Mouse (Mus musculus) left cerebral cortex, postnatal 4 days (tissue): ENCODE measurements around the gene Sys1. TPM values are rescaled to one million over a fixed set of nuclear protein-coding genes. Genes with fewer than 3 reads are reported as not detected.

Experiments
- DNase-seq: peaks from one replicate; pipeline ENCODE4 v3.0.0-alpha.2; 2022
- intact Hi-C: fragments of 180-260 bp; cut with DNase I; formaldehyde crosslinking; loops from one replicate; pipeline ENCODE4 v1.15.1; 2025
- total RNA-seq, 2 experiments: library from RNA; stranded (reverse); gene quantifications; 2 replicates each; pipeline ENCODE4 v1.2.3; 2021

The Sys1 gene
- total RNA-seq, 2 experiments from 2014 or later = 42.5 to 45.8 TPM

GRCm38 (mm10) chr2:164520782-164521181, 64.0 kb downstream of the Sys1 start:
- peak; percentile 34 for DNase-seq
- intact Hi-C loops = no loop called here

GRCm38 (mm10) chr2:164521841-164522240, 65.1 kb downstream of the Sys1 start:
- DNase-seq = no peak
- intact Hi-C loops = no loop called here

GRCm38 (mm10) chr2:164522280-164522679, 65.5 kb downstream of the Sys1 start:
- DNase-seq = no peak
- intact Hi-C loops = no loop called here

- peak; percentile 57 for DNase-seq
- intact Hi-C loops = no loop called here
These were observed 66.6 kb downstream of the Sys1 start for GRCm38 (mm10) chr2:164523301-164523773.

GRCm38 (mm10) chr2:164528557-164528956, 71.8 kb downstream of the Sys1 start:
- intact Hi-C loops = no loop called here
- DNase-seq = no peak

Other genes with a start within 250 kb of the Sys1 start
- gene Wfdc15b, start 235.3 kb upstream of the Sys1 start, total RNA-seq = not detected
- not detected for gene Svs2, start 218.5 kb upstream of the Sys1 start, total RNA-seq
- gene Svs3b, start 200.3 kb upstream of the Sys1 start, total RNA-seq = not detected
- gene Svs4, start 178.5 kb upstream of the Sys1 start, total RNA-seq = not detected
- gene Svs3a, start 167.7 kb upstream of the Sys1 start, total RNA-seq = not detected
- gene Svs6, start 140.2 kb upstream of the Sys1 start, total RNA-seq = not detected
- gene Svs5, start 124.2 kb upstream of the Sys1 start, total RNA-seq = not detected
- under 1 TPM in 1 of 2 experiments, not detected in 1; 0.94 TPM for gene Slpi, start 67.9 kb upstream of the Sys1 start, total RNA-seq
- under 1 TPM; 0.24 to 0.40 TPM for gene Rbpjl, start 53.8 kb upstream of the Sys1 start, total RNA-seq
- 1 to 10 TPM; 9.6 to 9.8 TPM for gene Matn4, start 51.8 kb upstream of the Sys1 start, total RNA-seq
- 10 to 100 TPM in 1 of 2 experiments, 1 to 10 TPM in 1; 9.6 to 12.6 TPM for gene Sdc4, start 13.1 kb upstream of the Sys1 start, total RNA-seq
- gene Gm20458, start 4.0 kb downstream of the Sys1 start, total RNA-seq = 1 to 10 TPM in 1 of 2 experiments, not detected in 1; 2.9 TPM
- not detected for gene Trp53tg5, start 16.8 kb downstream of the Sys1 start, total RNA-seq
- 10 to 100 TPM; 32.6 to 33.5 TPM for gene Dbndd2, start 29.1 kb downstream of the Sys1 start, total RNA-seq
- 100 to 1,000 TPM; 109 to 113 TPM for gene Pigt, start 40.6 kb downstream of the Sys1 start, total RNA-seq
- gene Wfdc2, start 105.4 kb downstream of the Sys1 start, total RNA-seq = 1 to 10 TPM in 1 of 2 experiments, not detected in 1; 2.1 TPM
- not detected for gene Spint3, start 116.5 kb downstream of the Sys1 start, total RNA-seq
- not detected for gene Wfdc6a, start 128.5 kb downstream of the Sys1 start, total RNA-seq
- gene Eppin, start 136.6 kb downstream of the Sys1 start, total RNA-seq = not detected
- under 1 TPM in 1 of 2 experiments, not detected in 1; 0.40 TPM for gene Wfdc6b, start 156.6 kb downstream of the Sys1 start, total RNA-seq
- gene Wfdc8, start 156.7 kb downstream of the Sys1 start, total RNA-seq = not detected
- gene Wfdc16, start 181.8 kb downstream of the Sys1 start, total RNA-seq = not detected
- gene Wfdc10, start 199.1 kb downstream of the Sys1 start, total RNA-seq = not detected
- gene Wfdc9, start 199.6 kb downstream of the Sys1 start, total RNA-seq = not detected
- not detected for gene Wfdc11, start 217.1 kb downstream of the Sys1 start, total RNA-seq
- gene Wfdc13, start 228.1 kb downstream of the Sys1 start, total RNA-seq = not detected
- gene Spint4, start 241.5 kb downstream of the Sys1 start, total RNA-seq = not detected